Mouse (Mus musculus) neural tube, embryonic 14.5 days (tissue): ENCODE data around the gene Pank2. TPM values are rescaled to one million over a fixed set of nuclear protein-coding genes. Genes with fewer than 3 reads are reported as not detected.

Experiments used
- ATAC-seq: fragments of 200-750 bp; cut with Nextera tagmentation; 2 replicates; pipeline ENCODE4 v1.8.0; 2017; ENCODE audit warnings: low read depth, mild to moderate bottlenecking, moderate TSS enrichment, moderate library complexity
- H3K27ac ChIP-seq: fragments of 300-500 bp; sonication (generic); 2 replicates; pipeline ENCODE4 v1.5.1; 2014; ENCODE audit warnings: low read depth, mild to moderate bottlenecking, control low read depth, low read length, moderate library complexity, mixed read lengths
- H3K27me3 ChIP-seq: fragments of 300-500 bp; sonication (generic); 2 replicates; pipeline ENCODE4 v1.6.1; 2014; ENCODE audit warnings: low read length; ENCODE audit not compliant: control insufficient read depth, insufficient read depth
- H3K36me3 ChIP-seq: fragments of 300-500 bp; sonication (generic); 2 replicates; pipeline ENCODE4 v1.6.1; 2014; ENCODE audit warnings: low read length, mixed read lengths; ENCODE audit not compliant: control insufficient read depth, insufficient read depth
- H3K4me1 ChIP-seq: fragments of 300-500 bp; sonication (generic); 2 replicates; pipeline ENCODE4 v1.6.1; 2014; ENCODE audit warnings: low read length; ENCODE audit not compliant: control insufficient read depth, insufficient read depth
- H3K4me2 ChIP-seq: fragments of 300-500 bp; sonication (generic); 2 replicates; pipeline ENCODE4 v1.6.1; 2014; ENCODE audit warnings: mild to moderate bottlenecking, low read depth, low read length, control low read depth
- H3K4me3 ChIP-seq: fragments of 300-500 bp; sonication (generic); 2 replicates; pipeline ENCODE4 v1.5.1; 2014; ENCODE audit warnings: low read depth, low read length, control low read depth, mixed read lengths
- H3K9ac ChIP-seq: fragments of 300-500 bp; sonication (generic); replicated peaks from 2 replicates; pipeline ENCODE4 v1.6.1; 2014; ENCODE audit warnings: low read depth, mild to moderate bottlenecking, control low read depth, low read length, mixed read lengths
- H3K9me3 ChIP-seq: fragments of 300-500 bp; sonication (generic); 2 replicates; pipeline ENCODE4 v1.6.1; 2016; ENCODE audit warnings: low read length; ENCODE audit not compliant: control insufficient read depth
- WGBS: fragments of 180-500 bp; shearing (Covaris S2); extraction: QIAGEN DNeasy Blood & Tissue Kit; methylation state at CpG from one replicate; pipeline ENCODE4 v1.1.7; 2014; 5-methylcytosine and 5-hydroxymethylcytosine counted together
- polyA plus RNA-seq: library from polyadenylated mRNA; unstranded; fragments of >200 nt; fragmentation: Nextera tagmentation; extraction: Ambion mirVana; gene quantifications from 2 replicates; pipeline ENCODE4 v1.2.1, GENCODE M21; 2014

Gene Pank2
- polyA plus RNA-seq, 1 experiment from 2014 or later: 28.7 TPM

DNA sequence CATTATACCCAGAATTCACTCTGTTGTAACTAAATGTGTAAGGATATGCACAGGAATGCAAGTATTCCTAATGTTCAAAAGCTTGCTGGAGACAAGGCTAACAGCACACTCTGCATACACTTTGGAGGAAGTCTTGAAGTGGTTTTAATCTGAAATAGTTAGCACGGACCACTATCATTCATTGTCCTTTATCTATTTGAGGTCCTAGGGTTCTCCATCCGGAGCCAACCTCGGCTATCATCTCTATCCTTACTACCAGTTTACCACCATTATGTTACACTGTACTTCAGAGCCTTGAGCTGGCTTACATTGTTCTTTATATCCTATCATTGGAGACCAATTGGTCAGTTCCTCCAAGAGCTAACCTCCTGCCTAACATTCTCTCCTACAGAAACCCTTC lies 35.1 kb upstream of the Pank2 start:
- no peaks in the 10 kb centered on the region for H3K27me3 ChIP-seq
- no peak overlapping the region for H3K9ac ChIP-seq
- H3K9me3 ChIP-seq: no peaks in the 10 kb centered on the region
- no peaks in the 10 kb centered on the region for H3K36me3 ChIP-seq
- no peak overlapping the region for H3K4me2 ChIP-seq
- 95% methylated on average over 3 of the region's 3 CpGs for whole genome bisulfite sequencing
- ATAC-seq: no peak
- H3K4me3 ChIP-seq: no peak overlapping the region
- no peak overlapping the region for H3K27ac ChIP-seq
- H3K4me1 ChIP-seq: no peaks in the 10 kb centered on the region

DNA sequence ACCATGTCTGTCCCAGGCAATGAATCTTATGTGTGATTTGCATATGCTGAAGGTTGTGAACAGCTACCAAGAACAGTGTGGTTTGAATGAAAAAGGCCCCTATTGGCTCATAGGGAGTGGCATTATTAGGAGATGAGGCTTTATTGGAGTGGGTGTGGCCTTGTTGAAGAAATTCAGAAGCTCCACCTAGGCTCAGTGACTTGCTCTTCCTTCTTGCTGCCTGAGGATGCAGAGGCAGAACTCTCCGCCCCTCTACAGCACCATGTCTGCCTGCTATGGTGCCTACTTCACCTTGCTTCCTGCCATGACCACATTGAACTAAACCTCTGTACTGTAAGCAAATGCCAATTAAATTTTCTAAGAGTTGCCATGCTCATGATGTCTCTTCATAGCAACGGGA lies 29.7 kb upstream of the Pank2 start:
- Histone ChIP-seq H3K9ac (no peak overlapping the region), H3K27ac (no peak overlapping the region), H3K4me1 (0 out of 2 replicates have a peak, but pooled peaks cover 6% of the 10 kb centered on the region), H3K9me3 (no peaks in the 10 kb centered on the region), H3K4me3 (no peak overlapping the region), H3K27me3 (no peaks in the 10 kb centered on the region), H3K4me2 (no peak overlapping the region), H3K36me3 (no peaks in the 10 kb centered on the region)
- WGBS: 83% methylated on average over 2 of the region's 2 CpGs
- no peak for ATAC-seq

DNA sequence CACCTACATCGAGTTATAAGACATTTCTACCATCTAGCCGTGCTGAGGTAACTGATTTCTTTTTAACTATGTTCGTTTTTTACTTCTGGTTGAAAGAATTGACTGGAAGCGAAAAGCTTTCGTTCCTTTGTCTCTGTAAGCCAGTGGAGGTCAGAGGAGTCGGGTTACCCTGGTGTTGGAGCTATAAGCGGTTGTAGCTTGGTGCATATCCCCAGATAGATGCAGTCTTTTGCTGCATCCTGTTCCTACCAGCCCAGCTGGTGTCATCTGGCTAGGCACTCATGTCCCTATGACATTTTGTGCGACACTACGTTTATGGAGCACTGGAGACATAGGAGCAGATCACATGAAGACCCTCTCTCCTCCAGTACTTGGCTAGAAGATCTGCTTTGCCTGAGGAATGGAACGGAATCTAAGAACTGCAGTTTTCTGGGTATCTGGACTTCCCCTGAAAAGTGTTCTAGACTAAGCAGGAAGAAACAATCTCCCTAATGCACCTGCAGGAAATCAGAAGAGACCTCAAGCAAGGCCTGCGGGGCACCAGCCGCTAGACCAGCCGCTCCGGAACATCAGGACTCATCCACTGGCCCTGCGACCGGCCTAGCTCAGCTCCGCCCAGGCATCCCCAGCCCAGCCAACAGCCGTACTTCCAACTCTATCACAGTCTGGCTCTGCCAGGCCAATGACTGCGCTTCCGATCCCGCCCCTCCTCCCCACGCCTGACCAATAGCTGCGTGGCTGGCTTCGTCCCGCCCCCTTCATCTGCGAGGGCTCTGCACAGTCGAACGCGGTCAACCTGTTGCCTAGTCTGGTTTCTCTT lies 28.8 kb upstream of the Pank2 start, which contains the start of gene Mavs:
TSS of gene Mavs (plus strand) at position 757 of the 820 bp plus-strand sequence.
- H3K4me2 ChIP-seq: peak within 1 kb of the TSS; percentile 84
- no peaks in the 10 kb centered on the region for H3K27me3 ChIP-seq
- H3K27ac ChIP-seq: no peak within 1 kb of the TSS
- H3K9me3 ChIP-seq: no peaks in the 10 kb centered on the region
- peak; percentile 100 for ATAC-seq
- H3K4me3 ChIP-seq: peak within 1 kb of the TSS; percentile 43
- WGBS: 9% methylated on average over 29 of the region's 29 CpGs
- 0 out of 2 replicates have a peak, but pooled peaks cover 6% of the 10 kb centered on the region for H3K4me1 ChIP-seq
- no peaks in the 10 kb centered on the region for H3K36me3 ChIP-seq
- peak within 1 kb of the TSS; percentile 44 for H3K9ac ChIP-seq

DNA sequence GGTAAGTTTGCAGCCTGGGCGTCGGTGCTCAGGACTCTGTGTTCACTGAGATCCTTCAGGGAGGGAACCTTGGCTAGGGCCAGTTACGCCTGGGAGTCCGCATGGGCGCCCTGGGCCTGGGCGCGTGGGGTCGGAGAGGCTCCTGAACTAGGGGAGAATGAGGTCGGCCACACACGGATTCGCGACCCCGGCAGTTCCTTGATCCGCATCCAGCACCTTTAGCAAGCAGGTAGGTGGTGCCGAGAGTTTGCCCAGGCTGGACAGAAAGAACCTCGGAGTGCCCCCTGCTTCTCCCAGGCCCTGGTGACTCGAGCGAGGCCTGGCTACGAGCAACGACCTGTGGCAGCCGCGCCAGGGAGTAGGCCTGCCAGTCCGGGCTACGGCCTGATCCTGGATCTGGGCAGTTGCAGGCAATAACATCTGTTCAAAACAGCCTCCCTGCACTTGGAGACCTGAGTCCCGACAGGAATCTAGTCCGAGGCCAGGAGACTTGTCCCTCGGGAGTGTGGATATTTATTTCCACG lies 28.1 kb upstream of the Pank2 start:
- no peaks in the 10 kb centered on the region for H3K9me3 ChIP-seq
- H3K36me3 ChIP-seq: no peaks in the 10 kb centered on the region
- 12% methylated on average over 28 of the region's 28 CpGs for WGBS
- peak overlapping the region; percentile 84 for H3K4me2 ChIP-seq
- peak overlapping the region; percentile 44 for H3K9ac ChIP-seq
- no peaks in the 10 kb centered on the region for H3K27me3 ChIP-seq
- H3K27ac ChIP-seq: no peak overlapping the region
- 0 out of 2 replicates have a peak, but pooled peaks cover 6% of the 10 kb centered on the region for H3K4me1 ChIP-seq
- peak overlapping the region; percentile 43 for H3K4me3 ChIP-seq
- ATAC-seq: peak; percentile 25; the same call in 1 of the 2 replicates

DNA sequence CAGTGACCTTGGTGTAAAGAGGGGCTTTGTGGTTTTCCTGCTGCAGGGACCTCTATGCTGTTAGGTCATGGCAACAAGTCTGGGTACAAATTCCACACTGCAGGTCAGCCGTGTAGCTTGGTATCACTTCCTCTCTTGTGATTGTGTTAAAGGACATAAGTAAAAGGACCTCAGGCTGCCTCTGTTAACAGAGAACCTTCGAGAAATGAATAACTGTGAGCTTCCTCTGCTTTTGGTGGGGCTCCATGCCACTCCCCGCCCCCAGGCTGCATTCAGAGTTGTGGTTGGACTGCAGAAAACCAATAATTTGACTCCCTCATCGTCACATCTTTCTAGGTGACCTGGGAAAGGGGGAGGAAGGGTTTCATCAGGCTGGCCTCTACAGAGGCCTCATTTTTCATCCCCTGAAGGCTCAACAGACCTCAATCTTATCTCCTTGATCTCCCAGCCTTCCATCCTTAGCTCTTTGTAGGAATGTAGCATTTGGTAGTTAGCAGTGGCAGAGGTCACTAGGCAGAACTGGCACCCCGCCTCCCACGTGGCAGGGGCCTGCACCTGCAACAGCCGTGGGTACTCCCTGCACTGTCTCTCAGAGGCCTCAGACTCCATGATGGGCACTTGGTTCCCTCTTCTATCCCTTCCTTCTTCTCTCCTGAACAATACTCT lies 27.2 kb upstream of the Pank2 start:
- Histone ChIP-seq H3K27ac (no peak overlapping the region), H3K27me3 (no peaks in the 10 kb centered on the region), H3K36me3 (no peaks in the 10 kb centered on the region), H3K9ac (no peak overlapping the region), H3K4me1 (0 out of 2 replicates have a peak, but pooled peaks cover 6% of the 10 kb centered on the region), H3K4me2 (no peak overlapping the region), H3K4me3 (no peak overlapping the region), H3K9me3 (no peaks in the 10 kb centered on the region)
- no peak for ATAC-seq
- 84% methylated on average over 7 of the region's 7 CpGs for WGBS

DNA sequence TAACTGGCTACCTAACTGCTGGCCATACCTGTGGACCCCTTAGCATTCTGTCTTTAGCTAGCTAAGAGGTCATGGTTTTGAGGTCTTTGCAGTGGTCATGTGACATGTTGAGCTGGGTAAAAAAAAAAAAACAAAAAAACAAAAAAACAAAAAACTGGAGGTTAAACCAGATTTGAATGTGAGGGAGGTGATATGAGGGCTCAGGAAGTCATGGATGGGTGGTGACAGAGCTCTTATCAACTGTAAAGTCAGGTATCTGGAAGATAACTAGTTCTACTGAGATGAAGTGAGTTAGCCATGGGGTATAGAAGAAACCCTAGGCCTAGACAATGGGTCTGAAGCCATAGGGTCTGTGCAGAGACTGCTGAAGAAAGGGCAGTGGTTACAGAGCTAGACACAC lies 20.1 kb upstream of the Pank2 start:
- Histone ChIP-seq H3K9me3 (no peaks in the 10 kb centered on the region), H3K27me3 (no peaks in the 10 kb centered on the region), H3K36me3 (no peaks in the 10 kb centered on the region), H3K4me1 (no peaks in the 10 kb centered on the region), H3K27ac (no peak overlapping the region), H3K9ac (no peak overlapping the region), H3K4me3 (no peak overlapping the region), H3K4me2 (no peak overlapping the region)
- ATAC-seq: no peak

DNA sequence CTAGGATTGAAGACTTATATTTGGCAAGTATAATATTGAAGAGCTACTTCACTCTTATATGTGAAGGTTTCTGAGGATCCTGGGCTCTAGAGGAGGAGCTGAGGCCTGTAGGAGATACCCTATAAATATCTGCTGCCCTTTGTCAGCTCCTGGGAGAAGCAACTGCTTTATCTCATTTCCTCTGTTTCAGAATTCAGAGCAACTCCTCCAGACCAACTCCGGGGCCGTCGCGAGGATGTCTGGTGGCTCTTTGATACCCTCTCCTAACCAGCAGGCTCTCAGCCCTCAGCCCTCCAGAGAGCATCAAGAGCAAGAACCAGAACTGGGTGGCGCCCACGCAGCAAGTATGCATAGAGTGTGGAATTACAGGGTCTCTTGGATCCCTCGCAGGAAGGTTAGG lies 19.4 kb upstream of the Pank2 start:
- 96% methylated on average over 7 of the region's 7 CpGs for WGBS
- no peak overlapping the region for H3K27ac ChIP-seq
- no peak overlapping the region for H3K4me2 ChIP-seq
- H3K9ac ChIP-seq: no peak overlapping the region
- no peaks in the 10 kb centered on the region for H3K4me1 ChIP-seq
- no peaks in the 10 kb centered on the region for H3K27me3 ChIP-seq
- no peak overlapping the region for H3K4me3 ChIP-seq
- no peak for ATAC-seq
- no peaks in the 10 kb centered on the region for H3K9me3 ChIP-seq
- H3K36me3 ChIP-seq: no peaks in the 10 kb centered on the region

DNA sequence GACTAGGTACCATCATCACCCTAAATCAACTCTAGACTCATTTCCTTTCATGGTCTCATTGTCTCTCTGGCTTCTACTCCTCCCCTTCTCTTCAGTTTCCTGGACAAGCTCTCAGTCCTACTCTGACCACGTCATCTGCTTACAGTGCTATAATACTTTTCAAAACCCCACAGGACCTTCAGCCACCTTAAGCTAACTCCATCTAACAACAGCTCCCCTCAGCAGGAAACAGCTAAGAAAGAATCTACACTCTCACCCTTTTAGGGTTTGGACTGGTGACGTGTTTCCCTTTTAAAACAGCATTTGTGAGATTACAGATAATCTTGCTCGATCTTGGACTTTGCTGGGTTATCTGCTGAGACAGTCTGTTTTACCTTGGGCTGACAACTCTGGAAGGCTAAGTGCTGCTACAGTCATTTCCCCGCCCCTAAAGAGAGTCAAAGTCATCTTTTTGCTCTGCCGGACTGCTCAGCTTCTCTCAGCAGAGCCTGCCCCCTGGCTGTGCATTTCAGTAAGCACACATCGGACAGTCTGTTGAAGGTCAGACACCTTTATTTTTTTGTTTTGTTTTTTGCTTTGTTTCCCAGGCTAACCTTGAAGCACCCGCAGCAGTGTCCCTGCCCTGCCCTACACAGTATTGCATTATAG lies 8.5 kb upstream of the Pank2 start:
- no peak overlapping the region for H3K4me2 ChIP-seq
- H3K4me3 ChIP-seq: no peak overlapping the region
- H3K4me1 ChIP-seq: no peaks in the 10 kb centered on the region
- H3K9me3 ChIP-seq: no peaks in the 10 kb centered on the region
- ATAC-seq: peak; percentile 88; the same call in 1 of the 2 replicates
- no peaks in the 10 kb centered on the region for H3K36me3 ChIP-seq
- WGBS: 22% methylated on average over 7 of the region's 7 CpGs
- no peak overlapping the region for H3K9ac ChIP-seq
- H3K27ac ChIP-seq: no peak overlapping the region
- no peaks in the 10 kb centered on the region for H3K27me3 ChIP-seq
